In genomic region chr12:81807529-81807837, GRCm38 (mm10) we compare ENCODE assay signal across 8 mouse cellular contexts. TPM values are rescaled to one million over a fixed set of nuclear protein-coding genes. Genes with fewer than 3 reads are reported as not detected.
DNase-seq lines count a peak whose midpoint lies in the region; ATAC-seq lines count a peak whose summit lies in the region.

No protein-coding gene starts in this region.

- peaks cover 25% of the 10 kb centered on the region for H3K4me1 ChIP-seq in heart, embryonic 16.5 days (ENCODE audit: control insufficient read depth, insufficient read depth, low read length)
- peaks cover 26% of the 10 kb centered on the region for H3K4me1 ChIP-seq in hindbrain, embryonic 13.5 days (replicated peaks)
- H3K4me1 ChIP-seq in midbrain, embryonic 11.5 days (ENCODE audit: control insufficient read depth, insufficient read depth, low read length), result 0 out of 2 replicates have a peak, but pooled peaks cover 2% of the 10 kb centered on the region

- peak overlapping the region; percentile 67 for H3K9ac ChIP-seq in heart, embryonic 16.5 days (ENCODE audit: low read length)
- H3K9ac ChIP-seq in hindbrain, embryonic 13.5 days, result no peak overlapping the region
- H3K9ac ChIP-seq in midbrain, embryonic 11.5 days (ENCODE audit: low read length), result peak overlapping the region; percentile 44

- ATAC-seq in heart, embryonic 16.5 days (replicated peaks; ENCODE audit: extremely low read depth, insufficient read depth, low FRiP score), result no peak
- 0 out of 2 replicates have a peak, but pooled peaks have one; percentile 33 for ATAC-seq in hindbrain, embryonic 13.5 days (ENCODE audit: low FRiP score)
- no peak for ATAC-seq in midbrain, embryonic 11.5 days (ENCODE audit: low FRiP score)

- H3K36me3 ChIP-seq in heart, embryonic 16.5 days (ENCODE audit: control insufficient read depth, insufficient read depth), result no peaks in the 10 kb centered on the region
- H3K36me3 ChIP-seq in hindbrain, embryonic 13.5 days, result no peaks in the 10 kb centered on the region
- H3K36me3 ChIP-seq in midbrain, embryonic 11.5 days (ENCODE audit: control insufficient read depth, insufficient read depth, low read length), result no peaks in the 10 kb centered on the region

- H3K9me3 ChIP-seq in heart, embryonic 16.5 days (replicated peaks; ENCODE audit: control insufficient read depth, low read length), result no peaks in the 10 kb centered on the region
- no peaks in the 10 kb centered on the region for H3K9me3 ChIP-seq in hindbrain, embryonic 13.5 days
- no peaks in the 10 kb centered on the region; the same call in 1 of the 2 replicates for H3K9me3 ChIP-seq in midbrain, embryonic 11.5 days (ENCODE audit: control insufficient read depth, low read length)

- peak overlapping the region; percentile 46 for H3K27ac ChIP-seq in heart, embryonic 16.5 days (ENCODE audit: low read length)
- H3K27ac ChIP-seq in hindbrain, embryonic 13.5 days, result peak overlapping the region; percentile 44
- H3K27ac ChIP-seq in midbrain, embryonic 11.5 days (ENCODE audit: low read depth, low read length), result no peak overlapping the region

- 1% methylated on average over 7 of the region's 7 CpGs for WGBS in heart, embryonic 16.5 days
- 4% methylated on average over 7 of the region's 7 CpGs for WGBS in hindbrain, embryonic 13.5 days
- 5% methylated on average over 7 of the region's 7 CpGs for WGBS in midbrain, embryonic 11.5 days

- no peak for DNase-seq in heart, postnatal 25 days (ENCODE audit: low spot score)
- DNase-seq in Muller cell, postnatal 12 days (ENCODE audit: inconsistent ontology term), result peak; percentile 20
- DNase-seq in midbrain, embryonic 11.5 days (ENCODE audit: low spot score, missing footprints), result peak; percentile 90
- DNase-seq in layer of hippocampus, postnatal 25 days (ENCODE audit: extremely low spot score in 1 of 2, low spot score in 1 of 2), result no peak
- DNase-seq in c-Kit-positive CD71-positive TER-119-positive erythroid progenitor cells, embryonic 14.5 days (ENCODE audit: low spot score), result no peak
- no peak for DNase-seq in right cerebral cortex, postnatal 10 days (ENCODE audit: low spot score in 2 of 2)

- peak overlapping the region; percentile 49 for H3K4me3 ChIP-seq in heart, embryonic 16.5 days (ENCODE audit: low read length)
- peak overlapping the region; percentile 25 for H3K4me3 ChIP-seq in hindbrain, embryonic 13.5 days
- H3K4me3 ChIP-seq in midbrain, embryonic 11.5 days (ENCODE audit: low read depth, low read length), result peak overlapping the region; percentile 15

- H3K27me3 ChIP-seq in heart, embryonic 16.5 days (ENCODE audit: control insufficient read depth, insufficient read depth, low read length), result no peaks in the 10 kb centered on the region
- peaks cover 10% of the 10 kb centered on the region for H3K27me3 ChIP-seq in hindbrain, embryonic 13.5 days
- H3K27me3 ChIP-seq in midbrain, embryonic 11.5 days (ENCODE audit: control insufficient read depth, insufficient read depth, low read length), result peaks cover 7% of the 10 kb centered on the region; the same call in 1 of the 2 replicates

- peak overlapping the region; percentile 84 for H3K4me2 ChIP-seq in heart, embryonic 16.5 days (ENCODE audit: low read depth, low read length)
- H3K4me2 ChIP-seq in hindbrain, embryonic 13.5 days, result peak overlapping the region; percentile 54
- peak overlapping the region; percentile 50 for H3K4me2 ChIP-seq in midbrain, embryonic 11.5 days

- intact Hi-C loops in heart, postnatal 25 days (cut with DNase I), result no loop called here

RNA-seq across cellular contexts. Expression of gene Map3k9, which starts 26.5 kb away (rescaled TPM):
- polyA plus RNA-seq in heart, embryonic 16.5 days (2015; fragmentation: Nextera tagmentation; extraction: Ambion mirVana), result 0.20 and 0.37 TPM in 2 replicates
- under 1 TPM; 0.25 to 0.29 TPM for total RNA-seq in heart, postnatal 25 days (2021)
- 8.8 TPM in 2 replicates for polyA plus RNA-seq in hindbrain, embryonic 13.5 days (2015; fragmentation: Nextera tagmentation; extraction: Ambion mirVana)
- polyA plus RNA-seq in midbrain, embryonic 11.5 days (2014; fragmentation: Nextera tagmentation; extraction: Ambion mirVana), result 1.9 and 2.2 TPM in 2 replicates
- total RNA-seq in layer of hippocampus, postnatal 25 days (2021), result 10 to 100 TPM; 29.7 to 34.6 TPM

RNA-seq across cellular contexts. Expression of gene Pcnx, which starts 52.3 kb away (rescaled TPM):
- polyA plus RNA-seq in heart, embryonic 16.5 days (2015; fragmentation: Nextera tagmentation; extraction: Ambion mirVana), result 9.3 and 10.9 TPM in 2 replicates
- 10 to 100 TPM; 50.6 to 57.9 TPM for total RNA-seq in heart, postnatal 25 days (2021)
- polyA plus RNA-seq in hindbrain, embryonic 13.5 days (2015; fragmentation: Nextera tagmentation; extraction: Ambion mirVana), result 10.1 and 10.5 TPM in 2 replicates
- polyA plus RNA-seq in midbrain, embryonic 11.5 days (2014; fragmentation: Nextera tagmentation; extraction: Ambion mirVana), result 11.4 and 11.9 TPM in 2 replicates
- 100 to 1,000 TPM in 1 of 2 experiments, 10 to 100 TPM in 1; 93.8 to 110 TPM for total RNA-seq in layer of hippocampus, postnatal 25 days (2021)

Comparison
In these comparisons a context has a peak if more than half of its experiments do, and no peak if none do; other contexts are left out.
1. DNase-seq: peak in Muller cell, postnatal 12 days (single experiment) and midbrain, embryonic 11.5 days (single experiment); none in heart, postnatal 25 days (single experiment), layer of hippocampus, postnatal 25 days (0 of 2), c-Kit-positive CD71-positive TER-119-positive erythroid progenitor cells, embryonic 14.5 days (single experiment) and right cerebral cortex, postnatal 10 days (0 of 2).
2. Peak in every context shown above with its lines, with median percentiles within 50 percentile points of each other: H3K4me2 ChIP-seq and H3K4me3 ChIP-seq.